Mouse (Mus musculus) stomach, adult 2 months (tissue): ENCODE results near the gene Btbd18. TPM values are rescaled to one million over a fixed set of nuclear protein-coding genes. Genes with fewer than 3 reads are reported as not detected.

ENCODE experiments used
- polyA plus RNA-seq: library from polyadenylated mRNA; depleted of rRNA; stranded (reverse); fragments of >200 nt; gene quantifications from 2 replicates; pipeline ENCODE4 v1.2.3, GENCODE M21; 2012; rRNA removed

Btbd18 gene
- polyA plus RNA-seq = not detected in 2 replicates

DNA sequence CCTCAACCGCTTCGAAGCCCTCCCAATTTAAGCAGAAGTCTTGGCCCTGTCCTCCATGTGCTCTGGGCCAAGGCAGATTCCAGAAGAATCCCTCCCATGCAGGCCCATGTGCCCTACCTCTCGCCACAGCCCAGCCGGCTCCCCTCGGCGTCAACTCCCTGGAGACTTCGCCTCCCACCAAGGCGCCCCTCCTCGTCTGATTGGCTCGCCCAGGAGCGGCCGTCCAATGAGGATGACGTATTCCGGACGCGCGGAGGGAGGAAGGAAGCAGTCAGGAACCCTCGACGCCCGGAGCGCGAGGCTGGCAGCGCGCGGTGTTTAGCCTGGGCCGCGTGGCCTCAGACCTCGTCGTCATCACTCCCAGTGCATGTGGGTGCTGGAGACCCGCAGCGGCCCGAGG lies at the start of gene Btbd18:
TSS of gene Btbd18 (plus strand) at position 274 of the 400 bp plus-strand sequence.

DNA sequence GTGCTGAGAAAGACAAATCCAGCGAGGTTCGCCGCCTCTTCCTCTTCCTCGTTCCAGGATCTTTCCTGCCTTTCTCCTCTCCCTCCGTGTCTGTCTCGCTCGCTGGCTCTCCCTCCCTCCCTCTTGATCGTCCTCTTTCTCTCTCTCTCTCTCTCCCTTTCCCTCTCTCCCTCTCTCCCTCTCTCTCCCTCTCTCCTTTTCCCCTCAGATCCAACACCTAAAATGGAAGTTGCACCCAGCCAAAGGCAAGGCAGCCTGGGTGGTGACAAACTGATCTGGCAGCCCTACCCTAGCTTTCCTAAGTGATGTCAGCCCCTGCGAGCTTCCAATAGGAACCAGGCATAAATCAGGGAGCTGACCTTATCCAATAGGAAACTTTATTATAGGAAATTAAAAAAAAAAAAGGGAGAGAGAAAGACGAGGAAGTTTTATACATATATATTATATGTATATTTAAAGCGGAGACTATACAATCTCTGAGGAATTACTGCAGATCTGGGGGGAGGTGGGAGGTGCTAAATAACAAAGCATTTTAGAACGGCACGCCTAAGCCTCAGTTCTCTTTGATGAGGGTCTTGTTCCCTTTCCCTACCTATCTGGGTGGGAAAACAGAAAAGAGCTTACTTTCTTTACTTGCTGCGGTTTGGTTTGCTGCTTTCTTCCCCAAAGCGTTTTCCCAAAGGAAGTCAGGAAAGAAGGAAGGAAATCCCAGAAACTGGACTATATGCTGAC lies 8.2 kb upstream of the Btbd18 start, which contains the start of gene Ctnnd1:
TSS of gene Ctnnd1 (minus strand) at position 302 of the 732 bp plus-strand sequence.

GRCm38 (mm10) chr2:84670569-84670933 lies 11.7 kb downstream of the Btbd18 start, which contains the start of gene Selenoh:
Selenoh (minus strand) TSS chr2:84670770.

DNA sequence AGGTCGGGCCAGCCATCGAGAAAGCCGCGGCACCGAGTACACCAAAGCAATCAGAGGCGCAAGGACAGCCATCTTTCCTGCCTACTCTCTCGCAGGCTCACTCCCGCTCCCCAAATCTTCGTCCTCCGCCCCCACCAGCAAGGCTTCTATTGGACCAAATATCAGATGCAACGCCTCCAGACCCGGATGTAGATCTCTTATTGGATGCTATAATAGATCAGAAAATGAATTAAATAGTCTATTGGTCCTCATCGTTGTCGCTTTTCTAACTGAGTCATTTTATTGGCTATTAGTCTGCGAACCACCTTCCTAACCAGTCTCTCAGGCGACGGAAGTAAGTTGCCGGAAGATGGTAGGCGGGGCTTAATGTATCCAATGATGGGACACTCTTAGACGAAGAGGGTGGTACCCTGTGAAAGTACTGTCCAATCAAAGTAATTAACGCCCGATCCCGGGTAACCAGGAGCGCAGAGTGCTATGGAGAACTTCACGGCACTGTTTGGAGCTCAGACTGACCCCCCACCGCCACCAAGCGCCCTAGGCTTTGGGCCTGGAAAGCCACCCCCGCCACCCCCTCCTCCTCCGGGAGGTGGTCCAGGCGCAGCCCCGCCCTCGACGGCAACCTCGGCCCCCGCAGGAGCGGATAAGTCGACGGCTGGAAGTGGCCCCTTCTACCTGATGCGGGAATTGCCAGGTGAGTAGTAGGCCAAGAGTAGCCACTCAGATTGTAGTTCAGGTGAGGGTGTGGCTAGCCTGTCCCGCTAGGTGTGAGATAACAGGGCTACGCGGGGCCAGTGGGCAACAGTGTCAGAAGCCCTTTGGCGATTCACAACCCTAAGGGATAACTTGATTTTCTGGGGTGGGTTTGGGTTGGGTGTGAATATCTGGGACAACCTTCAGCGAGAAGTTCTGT lies 19.3 kb downstream of the Btbd18 start, which contains the start of the genes Gm28635 and Med19:
TSS of gene Gm28635 (minus strand) at position 74 of the 913 bp plus-strand sequence.
TSS of gene Med19 (plus strand) at position 435 of the 913 bp plus-strand sequence.

DNA sequence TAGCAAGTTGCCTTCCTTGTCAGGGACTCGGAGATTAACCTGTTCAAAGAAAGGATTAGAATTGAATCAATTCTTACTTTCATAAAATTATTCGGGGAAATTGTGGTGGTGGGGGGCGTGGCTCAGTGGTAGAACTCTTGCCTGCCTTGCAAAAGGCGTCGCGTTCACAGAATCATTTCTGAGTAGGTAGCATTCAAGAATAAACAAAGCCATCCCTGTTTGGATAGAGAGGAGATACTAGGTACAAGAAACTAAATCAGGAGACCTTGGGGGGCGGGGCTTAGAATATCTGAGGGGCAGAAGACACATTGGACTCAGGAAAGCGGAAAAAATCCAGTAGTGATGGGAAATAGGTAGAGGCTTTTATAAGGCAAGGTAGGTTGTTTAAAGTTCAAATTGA lies 20.1 kb downstream of the Btbd18 start, which contains the start of gene Tmx2:
TSS of gene Tmx2 (minus strand) at position 125 of the 400 bp plus-strand sequence.

DNA sequence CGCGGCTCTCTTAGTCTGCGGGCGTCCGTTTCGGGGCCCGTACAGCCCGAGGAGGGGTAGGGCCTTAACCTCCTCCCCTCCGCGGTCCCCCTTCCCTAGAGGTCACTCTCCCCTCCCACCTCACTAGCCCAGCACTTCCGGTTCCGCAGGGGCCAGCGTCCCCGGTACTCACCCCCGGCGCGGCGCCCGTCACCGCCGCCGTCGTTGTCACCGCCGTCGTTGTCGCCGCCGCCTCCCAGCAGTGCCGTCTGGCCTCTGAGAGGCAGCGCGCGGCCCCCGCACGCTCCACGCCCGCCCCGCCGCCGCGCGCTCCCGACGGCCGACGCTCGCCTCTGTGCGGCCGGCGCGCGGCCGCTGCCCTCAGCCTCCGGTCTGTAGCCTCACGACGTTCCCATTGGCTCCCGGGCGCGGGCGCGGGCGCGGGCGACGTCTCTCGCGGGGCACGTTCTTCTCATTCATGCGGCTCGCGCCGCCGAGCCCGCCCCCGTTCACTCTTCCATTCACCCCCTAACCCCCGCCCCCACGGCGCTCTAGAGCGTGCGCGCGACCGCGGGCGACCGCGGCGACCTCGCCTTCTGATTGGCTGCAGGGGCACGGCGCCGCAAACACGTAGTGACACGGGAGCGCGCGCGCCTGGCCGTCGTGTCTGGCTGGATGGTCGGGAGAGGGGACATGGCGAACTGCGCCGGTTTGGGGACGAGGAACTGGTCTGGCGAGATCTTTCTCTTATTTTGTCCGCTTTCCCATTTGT lies 56.1 kb downstream of the Btbd18 start, which contains the start of gene Zdhhc5:
TSS of gene Zdhhc5 (minus strand) at position 370 of the 751 bp plus-strand sequence.

Other genes starting within 250 kb of the Btbd18 start
- 1.5 and 5.4 TPM in 2 replicates for gene Calcrl, start 233.7 kb upstream of the Btbd18 start, polyA plus RNA-seq
- gene Tfpi, start 182.3 kb upstream of the Btbd18 start, polyA plus RNA-seq = 0.29 and 0.36 TPM in 2 replicates
- 14.4 and 24.0 TPM in 2 replicates for gene Ctnnd1, start 8.3 kb upstream of the Btbd18 start, polyA plus RNA-seq
- gene Selenoh, start 11.7 kb downstream of the Btbd18 start, polyA plus RNA-seq = 22.8 and 39.0 TPM in 2 replicates
- not detected in 2 replicates for gene Gm28635, start 19.0 kb downstream of the Btbd18 start, polyA plus RNA-seq
- gene Med19, start 19.3 kb downstream of the Btbd18 start, polyA plus RNA-seq = 3.5 and 4.1 TPM in 2 replicates
- 32.9 and 35.4 TPM in 2 replicates for gene Tmx2, start 20.1 kb downstream of the Btbd18 start, polyA plus RNA-seq
- 22.6 and 27.1 TPM in 2 replicates for gene Zdhhc5, start 56.1 kb downstream of the Btbd18 start, polyA plus RNA-seq
- gene Clp1, start 68.3 kb downstream of the Btbd18 start, polyA plus RNA-seq = 3.3 and 4.6 TPM in 2 replicates
- gene Ypel4, start 75.0 kb downstream of the Btbd18 start, polyA plus RNA-seq = 2.1 and 2.3 TPM in 2 replicates
- gene Gm19426, start 84.6 kb downstream of the Btbd18 start, polyA plus RNA-seq = 0.25 and 0.49 TPM in 2 replicates
- 128 and 145 TPM in 2 replicates for gene Serping1, start 116.4 kb downstream of the Btbd18 start, polyA plus RNA-seq
- gene Ube2l6, start 139.7 kb downstream of the Btbd18 start, polyA plus RNA-seq = 6.0 and 6.2 TPM in 2 replicates
- 0.66 and 1.2 TPM in 2 replicates for gene Smtnl1, start 163.6 kb downstream of the Btbd18 start, polyA plus RNA-seq
- 10.0 and 11.9 TPM in 2 replicates for gene Timm10, start 167.9 kb downstream of the Btbd18 start, polyA plus RNA-seq
- 1.2 and 1.4 TPM in 2 replicates for gene Slc43a1, start 179.8 kb downstream of the Btbd18 start, polyA plus RNA-seq
- 2.2 and 3.4 TPM in 2 replicates for gene Rtn4rl2, start 227.6 kb downstream of the Btbd18 start, polyA plus RNA-seq